Mouse (Mus musculus) limb, embryonic 12.5 days (tissue): ENCODE results near the gene Adamts9. TPM values are rescaled to one million over a fixed set of nuclear protein-coding genes. Genes with fewer than 3 reads are reported as not detected.

Experiments used
- ATAC-seq: fragments of 200-750 bp; cut with Nextera tagmentation; 2 replicates; pipeline ENCODE4 v1.8.0; 2017; ENCODE audit warnings: low read depth, moderate TSS enrichment; ENCODE audit not compliant: insufficient number of reproducible peaks, insufficient read depth, low FRiP score, low TSS enrichment
- H3K27ac ChIP-seq: fragments of 300-500 bp; sonication (generic); 2 replicates; pipeline ENCODE4 v1.5.1; 2016; ENCODE audit warnings: mild to moderate bottlenecking, moderate library complexity
- H3K27me3 ChIP-seq: fragments of 300-500 bp; sonication (generic); 2 replicates; pipeline ENCODE4 v1.6.1; 2016; ENCODE audit warnings: mild to moderate bottlenecking, moderate library complexity
- H3K36me3 ChIP-seq: fragments of 300-500 bp; sonication (generic); 2 replicates; pipeline ENCODE4 v1.6.1; 2016; ENCODE audit warnings: mild to moderate bottlenecking, moderate library complexity
- H3K4me1 ChIP-seq: fragments of 300-500 bp; sonication (generic); replicated peaks from 2 replicates; pipeline ENCODE4 v1.6.1; 2016
- H3K4me2 ChIP-seq: fragments of 300-500 bp; sonication (generic); 2 replicates; pipeline ENCODE4 v1.6.1; 2016; ENCODE audit warnings: mild to moderate bottlenecking, moderate library complexity
- H3K4me3 ChIP-seq: fragments of 300-500 bp; sonication (generic); replicated peaks from 2 replicates; pipeline ENCODE4 v1.5.1; 2016; ENCODE audit warnings: mild to moderate bottlenecking
- H3K9ac ChIP-seq: fragments of 300-500 bp; sonication (generic); replicated peaks from 2 replicates; pipeline ENCODE4 v1.6.1; 2016; ENCODE audit warnings: mild to moderate bottlenecking, moderate library complexity
- H3K9me3 ChIP-seq: fragments of 300-500 bp; sonication (generic); 2 replicates; pipeline ENCODE4 v1.6.1; 2016; ENCODE audit warnings: mild to moderate bottlenecking, moderate library complexity
- WGBS: fragments of 180-500 bp; shearing (Covaris S2); methylation state at CpG from one replicate; pipeline ENCODE4 v1.1.7; 2016; 5-methylcytosine and 5-hydroxymethylcytosine counted together
- polyA plus RNA-seq: library from polyadenylated mRNA; unstranded; fragments of >200 nt; fragmentation: Nextera tagmentation; extraction: Ambion mirVana; gene quantifications from 2 replicates; pipeline ENCODE4 v1.2.1, GENCODE M21; 2016

The Adamts9 gene
- polyA plus RNA-seq, 1 experiment from 2014 or later, result 5.9 TPM

DNA sequence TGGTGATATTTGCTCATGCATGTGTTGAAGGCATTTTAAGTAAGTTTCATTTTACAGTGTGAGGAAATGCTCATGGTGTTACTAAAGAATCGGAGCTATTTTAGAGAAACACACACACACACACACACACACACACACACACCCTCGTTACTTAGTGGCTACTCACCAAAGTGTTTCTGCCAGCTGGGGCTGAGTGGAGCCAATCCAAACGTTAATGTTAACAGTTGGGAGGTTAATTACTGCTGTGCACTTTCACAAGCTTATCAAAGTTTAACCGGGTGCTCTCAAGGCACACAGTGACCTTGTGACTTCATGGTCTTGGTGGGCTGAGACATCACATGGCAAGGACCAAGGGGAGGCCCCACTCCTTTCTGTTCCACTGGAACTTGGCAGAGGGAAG lies 21.4 kb downstream of the Adamts9 start:
- ATAC-seq, result no peak
- 20% methylated on average over 4 of the region's 4 CpGs for WGBS

DNA sequence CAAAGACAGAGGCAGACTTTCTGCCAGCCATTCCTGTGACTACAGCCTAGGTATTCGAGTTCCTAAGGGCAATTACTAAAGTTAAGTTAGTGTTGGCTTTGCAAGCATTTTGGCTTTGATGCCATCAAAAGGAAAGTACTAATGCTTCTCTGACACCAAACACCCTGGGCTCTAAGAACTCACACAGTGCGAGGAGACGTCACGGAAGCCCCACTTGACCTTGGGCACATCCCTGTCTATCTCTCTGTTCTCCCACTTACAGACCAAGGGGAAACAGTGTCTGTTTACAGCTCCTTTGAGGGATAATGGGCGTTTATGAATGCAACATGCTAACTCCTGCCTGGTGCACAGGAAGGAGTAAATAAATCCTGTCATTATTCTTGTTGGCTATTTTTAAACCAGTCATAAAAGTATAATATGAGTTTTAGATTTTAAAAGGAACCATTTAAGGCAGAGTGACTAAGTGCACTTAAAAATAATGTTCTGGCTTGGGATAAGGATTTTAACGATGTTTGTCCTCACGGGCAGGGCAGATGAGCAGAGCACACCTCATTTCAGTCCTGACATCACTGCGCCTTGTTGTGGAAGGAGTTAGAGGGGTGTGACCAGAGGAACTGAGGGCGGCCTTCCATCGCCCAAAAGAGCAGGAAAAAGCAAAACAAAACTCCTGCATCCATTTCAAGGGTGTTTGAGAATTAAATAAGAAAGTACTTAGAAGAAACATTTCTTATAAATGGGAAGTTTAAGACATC lies 22.2 kb downstream of the Adamts9 start:
- no peaks in the 10 kb centered on the region for H3K9me3 ChIP-seq
- H3K27ac ChIP-seq, result no peak overlapping the region
- no peak overlapping the region for H3K4me3 ChIP-seq
- no peaks in the 10 kb centered on the region for H3K36me3 ChIP-seq
- H3K4me1 ChIP-seq, result peaks cover 26% of the 10 kb centered on the region
- ATAC-seq, result no peak
- no peaks in the 10 kb centered on the region for H3K27me3 ChIP-seq
- no peak overlapping the region for H3K4me2 ChIP-seq
- no peak overlapping the region for H3K9ac ChIP-seq
- WGBS, result 35% methylated on average over 10 of the region's 10 CpGs

More for the DNA sequence above, 21.4 kb downstream of the Adamts9 start:
- no peak overlapping the region for H3K9ac ChIP-seq
- no peaks in the 10 kb centered on the region for H3K9me3 ChIP-seq
- no peaks in the 10 kb centered on the region for H3K27me3 ChIP-seq
- no peak overlapping the region for H3K4me2 ChIP-seq
- no peak overlapping the region for H3K4me3 ChIP-seq
- peaks cover 26% of the 10 kb centered on the region for H3K4me1 ChIP-seq
- H3K36me3 ChIP-seq, result 0 out of 2 replicates have a peak, but pooled peaks cover 3% of the 10 kb centered on the region
- no peak overlapping the region for H3K27ac ChIP-seq

DNA sequence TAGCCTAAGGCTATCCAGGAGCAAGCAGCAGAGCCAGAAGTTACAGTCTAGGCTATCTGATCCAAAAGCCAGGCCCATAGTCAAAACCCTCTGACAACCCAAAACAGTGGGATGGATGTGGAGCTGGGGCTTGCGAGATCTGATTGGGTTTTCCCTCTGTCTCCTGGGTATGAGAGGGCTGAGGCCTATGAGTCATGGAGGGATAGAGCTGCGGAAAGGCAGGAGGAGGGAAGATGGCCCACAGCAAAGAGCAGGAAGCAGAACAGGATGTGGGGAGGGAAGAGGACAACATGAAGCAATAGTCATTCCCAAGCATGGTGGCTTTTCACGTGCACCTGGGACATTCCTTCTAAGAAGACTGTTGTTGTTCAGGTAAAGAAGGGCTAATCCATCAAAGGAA lies 32.7 kb downstream of the Adamts9 start:
- Histone ChIP-seq H3K4me2 (no peak overlapping the region), H3K9me3 (no peaks in the 10 kb centered on the region), H3K4me3 (no peak overlapping the region), H3K27me3 (no peaks in the 10 kb centered on the region), H3K9ac (no peak overlapping the region), H3K36me3 (peaks cover 21% of the 10 kb centered on the region), H3K4me1 (no peaks in the 10 kb centered on the region), H3K27ac (no peak overlapping the region)
- no peak for ATAC-seq
- WGBS, result 86% methylated on average over 3 of the region's 3 CpGs

DNA sequence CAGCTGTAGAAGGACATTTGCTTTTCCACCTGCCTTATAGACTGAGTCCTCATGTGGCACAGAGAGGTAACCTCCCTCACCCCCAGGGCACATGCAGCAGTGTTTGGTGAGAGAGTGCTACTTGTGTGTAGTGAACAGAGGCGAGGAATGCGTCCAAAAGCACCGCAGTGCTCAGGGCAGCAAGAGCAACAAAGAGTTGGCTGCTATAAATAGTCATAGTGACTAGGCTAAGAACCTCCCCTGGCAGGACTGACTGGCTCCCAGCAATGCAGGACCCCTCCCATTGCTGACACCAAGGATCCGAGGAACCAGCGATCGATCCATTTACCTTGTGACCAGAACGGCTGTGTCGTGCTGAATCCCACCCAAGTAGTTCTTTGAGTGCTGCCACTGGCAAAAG lies 33.9 kb downstream of the Adamts9 start:
- H3K36me3 ChIP-seq, result peaks cover 33% of the 10 kb centered on the region
- no peak for ATAC-seq
- H3K27ac ChIP-seq, result no peak overlapping the region
- 71% methylated on average over 8 of the region's 8 CpGs for WGBS
- H3K9me3 ChIP-seq, result no peaks in the 10 kb centered on the region
- H3K4me3 ChIP-seq, result no peak overlapping the region
- no peaks in the 10 kb centered on the region for H3K27me3 ChIP-seq
- H3K4me2 ChIP-seq, result no peak overlapping the region
- H3K4me1 ChIP-seq, result no peaks in the 10 kb centered on the region
- no peak overlapping the region for H3K9ac ChIP-seq

DNA sequence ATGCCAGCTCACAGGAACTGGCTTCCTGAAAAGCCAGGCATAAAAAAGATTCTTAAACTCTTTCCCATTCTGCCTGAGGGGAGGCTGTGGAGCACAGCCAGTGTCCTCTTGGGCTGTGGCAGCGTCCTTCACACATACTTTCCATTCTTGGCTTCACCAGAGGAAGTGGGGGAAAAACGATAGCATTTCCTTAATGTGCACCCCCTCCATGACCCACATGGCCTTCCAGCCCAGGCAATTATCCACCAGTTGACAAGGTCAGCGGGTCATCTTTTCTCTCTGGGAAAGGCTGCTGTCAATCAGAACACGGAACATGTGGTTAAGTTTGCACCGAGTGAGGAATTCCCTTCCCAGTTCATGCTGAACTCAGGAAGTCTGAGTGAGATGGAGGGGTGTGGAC lies 37.4 kb downstream of the Adamts9 start:
- H3K4me2 ChIP-seq, result no peak overlapping the region
- H3K9me3 ChIP-seq, result no peaks in the 10 kb centered on the region
- no peak for ATAC-seq
- no peaks in the 10 kb centered on the region for H3K27me3 ChIP-seq
- H3K36me3 ChIP-seq, result peaks cover 55% of the 10 kb centered on the region
- 36% methylated on average over 5 of the region's 5 CpGs for WGBS
- no peak overlapping the region for H3K4me3 ChIP-seq
- no peak overlapping the region for H3K27ac ChIP-seq
- no peak overlapping the region for H3K9ac ChIP-seq
- H3K4me1 ChIP-seq, result no peaks in the 10 kb centered on the region

DNA sequence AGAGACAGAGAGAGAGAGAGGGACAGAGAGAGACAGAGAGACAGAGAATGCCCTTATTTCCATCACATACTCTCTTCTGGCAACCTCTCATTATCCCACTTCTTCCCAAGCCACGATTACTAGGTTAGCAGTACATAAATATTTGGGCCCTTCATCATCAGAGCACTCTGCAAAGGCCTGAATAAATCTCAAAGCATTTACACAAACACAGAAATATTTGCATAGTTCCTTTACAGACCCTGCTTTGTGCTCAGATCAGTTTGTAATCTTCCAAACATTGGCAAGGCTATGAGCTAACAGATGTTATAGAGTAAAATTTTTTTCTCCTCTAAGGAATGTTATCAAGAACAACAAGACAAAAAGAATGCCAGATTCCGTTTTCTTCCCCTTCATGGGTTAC lies 38.8 kb downstream of the Adamts9 start:
- Histone ChIP-seq H3K4me3 (no peak overlapping the region), H3K9me3 (no peaks in the 10 kb centered on the region), H3K27ac (no peak overlapping the region), H3K36me3 (peaks cover 53% of the 10 kb centered on the region), H3K27me3 (no peaks in the 10 kb centered on the region), H3K4me1 (no peaks in the 10 kb centered on the region), H3K4me2 (no peak overlapping the region), H3K9ac (no peak overlapping the region)
- 73% methylated on average over 2 of the region's 2 CpGs for WGBS
- ATAC-seq, result no peak

DNA sequence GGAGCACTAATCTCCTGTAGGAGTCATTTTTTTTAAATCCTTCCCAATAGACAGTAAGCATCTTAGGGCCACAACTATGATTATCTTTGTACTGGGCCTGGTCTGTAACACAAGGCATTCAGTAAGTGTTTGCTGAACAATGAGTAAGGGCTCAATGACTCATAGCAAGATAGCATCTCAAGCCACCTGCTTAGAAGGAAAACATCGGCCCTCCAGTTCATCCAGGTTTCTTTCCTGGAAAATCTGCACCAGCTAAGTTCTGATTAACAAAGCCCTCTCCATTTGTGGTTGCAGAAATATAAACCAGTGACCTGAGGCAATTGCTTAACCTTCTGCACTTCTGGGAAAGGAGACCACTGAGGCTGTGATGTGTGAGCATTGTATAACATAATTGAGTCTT lies 39.3 kb downstream of the Adamts9 start:
- Histone ChIP-seq H3K4me2 (no peak overlapping the region), H3K36me3 (peaks cover 54% of the 10 kb centered on the region), H3K9ac (no peak overlapping the region), H3K4me1 (no peaks in the 10 kb centered on the region), H3K27me3 (no peaks in the 10 kb centered on the region), H3K27ac (no peak overlapping the region), H3K4me3 (no peak overlapping the region), H3K9me3 (no peaks in the 10 kb centered on the region)
- ATAC-seq, result no peak
- WGBS, result 82% methylated on average over 1 of the region's 1 CpGs

DNA sequence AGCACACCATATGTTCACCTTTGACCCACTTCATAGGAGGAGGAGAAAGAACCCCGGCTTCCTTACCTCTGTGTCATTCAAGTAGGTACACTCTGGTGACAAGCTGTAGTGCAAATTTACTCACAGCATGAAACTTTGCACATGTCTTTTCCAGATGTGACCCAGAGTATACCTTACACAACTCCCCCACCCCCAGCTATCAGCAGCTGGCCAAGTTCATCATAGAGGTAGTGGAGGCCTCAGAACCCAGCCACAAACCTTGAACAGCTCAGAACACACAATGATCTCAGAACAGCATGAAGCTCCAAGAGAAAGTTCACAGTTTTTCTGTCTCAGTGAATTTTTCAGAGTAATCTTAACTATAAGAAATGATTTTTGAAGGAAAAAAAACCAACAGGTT lies 51.8 kb downstream of the Adamts9 start:
- H3K9ac ChIP-seq, result no peak overlapping the region
- peaks cover 43% of the 10 kb centered on the region for H3K36me3 ChIP-seq
- no peak overlapping the region for H3K4me3 ChIP-seq
- 33% methylated on average over 1 of the region's 1 CpGs for WGBS
- no peaks in the 10 kb centered on the region for H3K27me3 ChIP-seq
- no peak overlapping the region for H3K4me2 ChIP-seq
- no peak for ATAC-seq
- no peak overlapping the region for H3K27ac ChIP-seq
- peaks cover 10% of the 10 kb centered on the region for H3K4me1 ChIP-seq
- no peaks in the 10 kb centered on the region for H3K9me3 ChIP-seq

DNA sequence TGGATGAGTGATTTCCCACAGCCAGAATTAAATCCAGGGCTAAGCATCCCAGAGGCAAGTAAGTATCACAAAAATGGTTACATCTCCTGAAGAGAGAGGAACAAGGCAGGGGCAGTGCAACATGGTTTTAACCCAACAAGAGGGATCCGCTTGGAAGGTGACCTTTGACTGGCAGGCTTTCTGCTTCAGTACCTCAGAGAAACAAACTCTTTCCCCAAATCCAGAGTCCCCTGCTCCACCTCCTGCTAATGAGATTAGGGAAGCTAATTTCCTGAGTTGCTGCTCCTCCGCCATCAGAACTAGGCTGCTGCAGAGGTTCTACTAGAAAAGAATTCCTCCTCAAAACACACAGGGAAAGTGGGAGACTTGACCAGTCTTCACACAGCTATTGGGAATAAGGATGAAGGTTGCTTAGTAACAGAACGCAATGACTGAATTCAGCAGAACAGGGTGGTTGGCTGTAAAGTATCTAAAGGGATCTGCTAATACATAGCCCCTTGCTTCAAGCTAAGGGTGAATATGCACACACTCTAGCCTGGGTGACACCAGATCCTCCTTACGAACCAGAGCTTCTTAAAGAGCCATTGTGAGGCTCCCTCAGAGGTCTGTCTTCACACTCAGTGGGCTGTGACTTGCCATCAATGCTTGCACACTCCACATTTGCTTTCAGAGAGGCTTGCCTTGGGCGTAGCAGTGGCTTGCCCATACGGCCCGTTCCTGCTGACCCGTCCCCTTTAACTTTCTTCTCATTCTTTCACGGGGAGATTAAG lies 60.0 kb downstream of the Adamts9 start:
- ATAC-seq, result no peak
- Histone ChIP-seq H3K4me3 (no peak overlapping the region), H3K27me3 (no peaks in the 10 kb centered on the region; the same call in 1 of the 2 replicates), H3K4me1 (peaks cover 29% of the 10 kb centered on the region), H3K4me2 (no peak overlapping the region), H3K9ac (no peak overlapping the region), H3K27ac (0 out of 2 replicates have a peak overlapping the region, but pooled peaks have one; percentile 8), H3K9me3 (no peaks in the 10 kb centered on the region), H3K36me3 (peaks cover 36% of the 10 kb centered on the region; the same call in 1 of the 2 replicates)
- 56% methylated on average over 9 of the region's 9 CpGs for WGBS

DNA sequence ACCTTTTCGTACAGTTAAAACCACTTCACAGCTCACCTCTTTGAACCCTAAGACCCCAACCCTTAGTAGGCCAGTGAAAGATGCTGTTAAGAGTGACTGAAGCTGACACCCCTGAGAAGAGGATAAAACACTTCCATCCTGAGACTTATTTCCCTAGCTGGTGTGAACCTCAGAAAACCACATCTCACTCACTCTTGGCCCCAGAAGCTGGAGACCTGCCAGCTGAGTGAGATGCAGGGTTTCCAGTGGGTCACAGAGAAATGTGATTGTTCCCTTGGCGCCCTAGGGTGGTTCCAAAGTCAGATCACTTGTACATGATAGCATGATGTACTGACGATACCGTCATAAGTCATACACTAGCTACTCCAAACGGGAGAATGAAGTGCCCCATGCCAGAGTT lies 60.8 kb downstream of the Adamts9 start:
- H3K9me3 ChIP-seq, result no peaks in the 10 kb centered on the region
- no peak overlapping the region for H3K27ac ChIP-seq
- ATAC-seq, result no peak
- 80% methylated on average over 5 of the region's 5 CpGs for WGBS
- H3K4me1 ChIP-seq, result peaks cover 29% of the 10 kb centered on the region
- no peaks in the 10 kb centered on the region; the same call in 1 of the 2 replicates for H3K27me3 ChIP-seq
- no peak overlapping the region for H3K4me2 ChIP-seq
- H3K4me3 ChIP-seq, result no peak overlapping the region
- H3K36me3 ChIP-seq, result peaks cover 38% of the 10 kb centered on the region; the same call in 1 of the 2 replicates
- H3K9ac ChIP-seq, result no peak overlapping the region

DNA sequence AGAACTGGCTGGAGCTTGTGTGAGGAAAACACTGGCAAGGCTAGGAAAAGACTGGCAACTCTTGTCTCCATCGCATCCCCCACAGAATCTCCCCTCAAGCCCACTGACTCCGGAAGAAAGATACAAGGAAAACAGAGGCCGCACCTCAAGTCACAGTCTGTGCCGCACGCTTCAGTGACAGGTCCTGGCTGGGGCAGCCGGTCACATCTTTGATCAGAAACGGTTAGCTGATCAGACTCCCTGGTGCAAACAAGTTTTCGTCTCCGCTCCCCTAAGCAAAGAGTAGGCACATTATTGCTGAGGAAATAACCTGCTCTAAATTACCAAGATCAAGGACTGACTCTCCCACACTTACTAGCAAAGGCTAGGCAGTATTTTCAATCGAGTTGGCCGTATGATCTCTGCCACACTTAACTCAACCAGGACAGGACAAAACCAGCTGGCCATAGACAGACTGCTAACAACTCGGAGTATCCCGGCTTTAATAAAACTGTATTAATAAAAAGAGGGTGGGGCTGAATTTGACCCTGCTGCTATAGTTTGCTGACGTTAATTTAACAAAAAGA lies 63.5 kb downstream of the Adamts9 start:
- Histone ChIP-seq H3K4me2 (no peak overlapping the region), H3K4me3 (no peak overlapping the region), H3K36me3 (peaks cover 29% of the 10 kb centered on the region; the same call in 1 of the 2 replicates), H3K27me3 (no peaks in the 10 kb centered on the region; the same call in 1 of the 2 replicates), H3K4me1 (peaks cover 29% of the 10 kb centered on the region), H3K9ac (no peak overlapping the region), H3K9me3 (no peaks in the 10 kb centered on the region), H3K27ac (no peak overlapping the region)
- ATAC-seq, result no peak
- WGBS, result 51% methylated on average over 14 of the region's 14 CpGs
